Mouse (Mus musculus) forebrain, embryonic 11.5 days (tissue): ENCODE data around the gene Serhl. TPM values are rescaled to one million over a fixed set of nuclear protein-coding genes. Genes with fewer than 3 reads are reported as not detected.

ENCODE experiments used
- ATAC-seq: fragments of 200-750 bp; cut with Nextera tagmentation; replicated peaks from 2 replicates; pipeline ENCODE4 v1.8.0; 2017; ENCODE audit warnings: moderate TSS enrichment; ENCODE audit not compliant: low FRiP score
- DNase-seq: peaks from one replicate; pipeline ENCODE4 v3.0.0-alpha.2; 2017; ENCODE audit warnings: low spot score
- H3K27ac ChIP-seq: fragments of 300-500 bp; sonication (generic); 2 replicates; pipeline ENCODE4 v1.5.1; 2014; ENCODE audit warnings: low read depth, low read length
- H3K27me3 ChIP-seq: fragments of 300-500 bp; sonication (generic); 2 replicates; pipeline ENCODE4 v1.6.1; 2014; ENCODE audit warnings: mild to moderate bottlenecking, low read length, mixed read lengths; ENCODE audit not compliant: control insufficient read depth, insufficient read depth
- H3K36me3 ChIP-seq: fragments of 300-500 bp; sonication (generic); 2 replicates; pipeline ENCODE4 v1.6.1; 2014; ENCODE audit warnings: mild to moderate bottlenecking, low read length, moderate library complexity, mixed read lengths; ENCODE audit not compliant: control insufficient read depth, insufficient read depth
- H3K4me1 ChIP-seq: fragments of 300-500 bp; sonication (generic); replicated peaks from 2 replicates; pipeline ENCODE4 v1.6.1; 2014; ENCODE audit warnings: low read length, mixed read lengths; ENCODE audit not compliant: control insufficient read depth, insufficient read depth
- H3K4me2 ChIP-seq: fragments of 300-500 bp; sonication (generic); 2 replicates; pipeline ENCODE4 v1.6.1; 2014; ENCODE audit warnings: low read depth, mild to moderate bottlenecking, low read length, moderate library complexity, mixed read lengths; ENCODE audit not compliant: severe bottlenecking
- H3K4me3 ChIP-seq: fragments of 300-500 bp; sonication (generic); 2 replicates; pipeline ENCODE4 v1.5.1; 2014; ENCODE audit warnings: low read depth, low read length
- H3K9ac ChIP-seq: fragments of 300-500 bp; sonication (generic); 2 replicates; pipeline ENCODE4 v1.6.1; 2014; ENCODE audit warnings: low read length
- H3K9me3 ChIP-seq: fragments of 300-500 bp; sonication (generic); 2 replicates; pipeline ENCODE4 v1.6.1; 2016; ENCODE audit warnings: low read length, mixed read lengths; ENCODE audit not compliant: control insufficient read depth
- WGBS: fragments of 180-500 bp; shearing (Covaris S2); extraction: QIAGEN DNeasy Blood & Tissue Kit; methylation state at CpG from one replicate; pipeline ENCODE4 v1.1.7; 2014; 5-methylcytosine and 5-hydroxymethylcytosine counted together
- polyA plus RNA-seq: library from polyadenylated mRNA; unstranded; fragments of >200 nt; fragmentation: Nextera tagmentation; extraction: Ambion mirVana; gene quantifications from 2 replicates; pipeline ENCODE4 v1.2.1, GENCODE M21; 2014

The Serhl gene
- polyA plus RNA-seq, 1 experiment from 2014 or later, result 46.0 TPM

DNA sequence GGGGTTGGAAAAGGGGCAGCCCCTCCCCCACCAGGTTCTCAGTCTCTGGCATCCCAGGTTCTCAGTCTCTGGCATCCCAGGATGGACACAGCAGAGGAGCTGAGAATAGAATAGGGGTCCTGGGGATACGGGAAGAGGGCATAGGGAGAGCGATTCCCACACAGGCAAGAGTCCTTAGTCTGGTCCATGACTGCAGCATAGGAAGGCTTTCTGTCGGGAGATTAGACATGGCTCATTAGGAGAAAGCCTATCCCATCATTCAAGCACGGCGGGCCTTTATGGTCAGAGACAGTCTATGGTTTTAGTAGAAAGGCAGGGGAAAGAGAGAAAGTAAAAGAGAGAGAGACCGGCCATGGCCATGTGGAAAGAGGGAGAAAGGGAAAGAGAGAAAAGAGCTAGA lies 18.5 kb downstream of the Serhl start:
- Histone ChIP-seq H3K9me3 (no peaks in the 10 kb centered on the region), H3K27ac (no peak overlapping the region), H3K4me2 (no peak overlapping the region), H3K9ac (no peak overlapping the region), H3K4me3 (no peak overlapping the region), H3K36me3 (no peaks in the 10 kb centered on the region), H3K4me1 (no peaks in the 10 kb centered on the region), H3K27me3 (no peaks in the 10 kb centered on the region)
- 42% methylated on average over 6 of the region's 6 CpGs for WGBS
- ATAC-seq, result no peak
- DNase-seq, result no peak

DNA sequence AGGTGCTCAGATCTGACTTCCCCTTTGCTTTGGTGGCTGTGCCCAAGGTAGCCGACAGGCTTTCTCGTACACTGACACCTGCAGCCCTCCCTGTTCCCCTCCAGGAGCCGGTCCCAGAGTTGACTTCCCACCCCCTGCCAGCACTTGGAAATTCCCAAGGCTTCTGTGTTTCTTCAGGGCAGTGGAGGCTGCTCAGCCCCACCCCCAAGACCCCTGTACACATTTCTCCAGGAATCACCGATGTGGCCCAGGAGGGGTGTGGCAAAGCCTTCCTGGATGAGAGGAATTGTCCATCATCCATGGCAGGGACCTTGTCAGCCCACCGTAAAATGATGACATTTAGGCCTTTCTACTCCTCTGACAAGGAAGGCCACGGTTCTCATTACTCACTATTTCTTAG lies 22.0 kb downstream of the Serhl start:
- Histone ChIP-seq H3K4me1 (0 out of 2 replicates have a peak, but pooled peaks cover 2% of the 10 kb centered on the region), H3K36me3 (no peaks in the 10 kb centered on the region), H3K4me3 (no peak overlapping the region), H3K4me2 (no peak overlapping the region), H3K27me3 (no peaks in the 10 kb centered on the region), H3K27ac (no peak overlapping the region), H3K9ac (no peak overlapping the region), H3K9me3 (no peaks in the 10 kb centered on the region)
- no peak for ATAC-seq
- WGBS, result 68% methylated on average over 6 of the region's 6 CpGs
- DNase-seq, result no peak

DNA sequence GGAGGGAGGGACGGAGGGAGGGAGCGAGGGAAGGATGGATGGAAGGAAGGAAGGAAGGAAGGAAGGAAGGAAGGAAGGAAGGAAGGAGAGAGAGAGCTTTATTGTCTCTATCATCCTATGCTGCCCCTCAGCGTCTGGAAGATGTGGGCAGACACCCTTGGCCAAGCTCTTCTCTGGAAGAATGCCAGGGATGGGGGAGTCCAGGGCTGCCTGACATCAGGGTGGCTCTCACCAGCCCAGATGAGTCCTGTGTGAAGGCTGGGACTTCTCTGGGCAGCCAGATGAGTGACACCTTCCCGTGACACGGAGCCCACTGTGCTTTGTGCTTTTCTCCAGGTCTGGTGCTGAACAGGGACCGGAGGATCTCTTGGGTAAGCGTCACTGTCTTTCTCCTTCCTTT lies 22.6 kb downstream of the Serhl start:
- DNase-seq (no peak), ATAC-seq (no peak)
- Histone ChIP-seq H3K4me3 (no peak overlapping the region), H3K9me3 (no peaks in the 10 kb centered on the region), H3K36me3 (no peaks in the 10 kb centered on the region), H3K27me3 (no peaks in the 10 kb centered on the region), H3K27ac (no peak overlapping the region), H3K4me2 (no peak overlapping the region), H3K9ac (no peak overlapping the region), H3K4me1 (0 out of 2 replicates have a peak, but pooled peaks cover 2% of the 10 kb centered on the region)
- WGBS, result 83% methylated on average over 7 of the region's 7 CpGs

DNA sequence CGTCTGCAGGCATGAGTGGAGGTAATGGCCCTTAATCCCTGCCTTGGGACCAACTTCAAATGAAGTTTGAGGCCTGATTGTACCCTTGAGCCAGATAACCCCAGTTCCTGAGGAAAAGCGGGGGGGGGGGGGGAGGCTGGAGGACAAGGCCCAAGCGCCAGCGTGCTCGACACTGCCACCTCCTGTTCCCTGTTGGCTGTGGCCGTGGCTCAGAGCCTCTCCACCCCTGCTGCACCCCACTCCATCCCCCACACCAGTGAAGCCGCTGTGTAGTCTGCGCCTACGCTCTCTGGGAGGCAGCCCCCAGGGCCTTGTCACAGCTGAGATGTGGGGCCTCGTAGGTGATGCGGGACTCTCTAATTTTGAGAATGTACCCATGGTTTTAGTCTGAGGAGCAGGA lies 23.6 kb downstream of the Serhl start:
- no peak overlapping the region for H3K27ac ChIP-seq
- H3K4me3 ChIP-seq, result no peak overlapping the region
- no peak overlapping the region for H3K4me2 ChIP-seq
- WGBS, result 11% methylated on average over 9 of the region's 11 CpGs
- no peaks in the 10 kb centered on the region for H3K9me3 ChIP-seq
- no peaks in the 10 kb centered on the region; the same call in 1 of the 2 replicates for H3K36me3 ChIP-seq
- ATAC-seq (peak; percentile 69; the same call in 1 of the 2 replicates), DNase-seq (peak; percentile 83)
- no peaks in the 10 kb centered on the region for H3K27me3 ChIP-seq
- H3K4me1 ChIP-seq, result 0 out of 2 replicates have a peak, but pooled peaks cover 2% of the 10 kb centered on the region
- H3K9ac ChIP-seq, result no peak overlapping the region

DNA sequence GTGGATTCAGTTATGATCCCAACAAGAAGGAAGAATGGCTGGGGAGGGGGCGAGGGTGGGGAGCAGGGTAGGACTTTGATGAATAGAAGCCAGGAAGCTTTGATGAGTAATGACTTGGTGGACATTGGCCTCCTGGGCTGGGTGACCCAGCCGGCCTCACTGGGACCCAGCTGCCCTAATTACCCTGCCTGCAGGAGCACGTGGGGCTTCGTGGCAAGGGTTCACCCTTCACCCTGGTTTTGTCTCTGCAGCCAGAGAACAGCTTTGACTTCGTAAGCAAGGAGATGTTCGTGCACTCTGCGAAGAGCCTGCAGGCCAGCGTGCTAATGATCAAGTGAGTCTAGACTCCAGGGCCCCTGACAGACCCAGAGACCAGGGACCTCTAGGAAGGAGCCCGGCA lies 24.8 kb downstream of the Serhl start:
- Histone ChIP-seq H3K36me3 (no peaks in the 10 kb centered on the region; the same call in 1 of the 2 replicates), H3K4me1 (0 out of 2 replicates have a peak, but pooled peaks cover 2% of the 10 kb centered on the region), H3K4me3 (no peak overlapping the region), H3K4me2 (no peak overlapping the region), H3K9me3 (no peaks in the 10 kb centered on the region), H3K27me3 (no peaks in the 10 kb centered on the region), H3K9ac (no peak overlapping the region), H3K27ac (no peak overlapping the region)
- no peak for DNase-seq
- WGBS, result 77% methylated on average over 9 of the region's 9 CpGs
- ATAC-seq, result no peak

- Histone ChIP-seq H3K4me1 (0 out of 2 replicates have a peak, but pooled peaks cover 2% of the 10 kb centered on the region), H3K4me3 (no peak overlapping the region), H3K36me3 (no peaks in the 10 kb centered on the region; the same call in 1 of the 2 replicates), H3K27ac (no peak overlapping the region), H3K9ac (no peak overlapping the region), H3K4me2 (no peak overlapping the region), H3K27me3 (no peaks in the 10 kb centered on the region), H3K9me3 (no peaks in the 10 kb centered on the region)
- DNase-seq (no peak), ATAC-seq (no peak)
- 35% methylated on average over 6 of the region's 6 CpGs for WGBS
These were observed 25.8 kb downstream of the Serhl start for GRCm38 (mm10) chr15:83115071-83115470.

GRCm38 (mm10) chr15:83118360-83118759 lies 29.1 kb downstream of the Serhl start:
- H3K27ac ChIP-seq, result no peak overlapping the region
- ATAC-seq (no peak), DNase-seq (no peak)
- WGBS, result 79% methylated on average over 7 of the region's 7 CpGs
- H3K4me2 ChIP-seq, result no peak overlapping the region
- no peaks in the 10 kb centered on the region for H3K9me3 ChIP-seq
- no peaks in the 10 kb centered on the region for H3K27me3 ChIP-seq
- no peak overlapping the region for H3K9ac ChIP-seq
- H3K4me1 ChIP-seq, result peaks cover 6% of the 10 kb centered on the region; the same call in 1 of the 2 replicates
- H3K36me3 ChIP-seq, result no peaks in the 10 kb centered on the region; the same call in 1 of the 2 replicates
- H3K4me3 ChIP-seq, result no peak overlapping the region

- 5% methylated on average over 42 of the region's 43 CpGs for WGBS
- Histone ChIP-seq H3K9ac (peak overlapping the region; percentile 74), H3K36me3 (peaks cover 8% of the 10 kb centered on the region), H3K4me1 (peaks cover 6% of the 10 kb centered on the region; the same call in 1 of the 2 replicates), H3K27ac (peak overlapping the region; percentile 53), H3K4me2 (peak overlapping the region; percentile 84), H3K4me3 (peak overlapping the region; percentile 81), H3K27me3 (no peaks in the 10 kb centered on the region), H3K9me3 (no peaks in the 10 kb centered on the region)
- ATAC-seq (peak; percentile 72), DNase-seq (peak; percentile 79)
These were observed 32.6 kb downstream of the Serhl start for GRCm38 (mm10) chr15:83121709-83122565.
